Mouse (Mus musculus): ENCODE data around the gene Nedd1. TPM values are rescaled to one million over a fixed set of nuclear protein-coding genes. Genes with fewer than 3 reads are reported as not detected.
A peak's percentile ranks its signal among the peaks of the same experiment; 100 is the strongest.

Gene Nedd1
- polyA plus RNA-seq (2012; rRNA removed) = 19.9 and 20.2 TPM in 2 replicates
- 38.3 and 41.0 TPM in 2 replicates for polyA plus RNA-seq (2014; fragmentation: Nextera tagmentation; extraction: Ambion mirVana)

GRCm38 (mm10) chr10:92721771-92722619 is at the start of gene Nedd1:
Gene Nedd1, minus strand, starts transcription at chr10:92722420.
- under 1% methylated on average over 54 of the region's 57 CpGs for WGBS
- peak within 1 kb of the TSS; percentile 85 for H3K27ac ChIP-seq (replicated peaks; ENCODE audit: low read depth, low read length)
- peaks cover 7% of the 10 kb centered on the region for H3K36me3 ChIP-seq (ENCODE audit: control insufficient read depth, insufficient read depth, low read length)
- ATAC-seq (ENCODE audit: low FRiP score, low read depth) = peak; percentile 97
- peak; percentile 68; the same call in 1 of the 2 replicates for TF ChIP-seq POLR2A (IDR thresholded peaks at IDR 0.05; ENCODE audit: borderline replicate concordance, extremely low read depth, insufficient read depth, insufficient read length)
- H3K9me3 ChIP-seq (ENCODE audit: control insufficient read depth, low read length) = no peaks in the 10 kb centered on the region
- peak within 1 kb of the TSS; percentile 75 for H3K4me2 ChIP-seq (replicated peaks; ENCODE audit: low read depth, low read length, severe bottlenecking)
- DNase-seq (ENCODE audit: low spot score) = peak; percentile 92
- peaks cover 4% of the 10 kb centered on the region; the same call in 1 of the 2 replicates for H3K4me1 ChIP-seq (ENCODE audit: control insufficient read depth, insufficient read depth, low read length)
- H3K4me3 ChIP-seq (replicated peaks; ENCODE audit: low read length) = peak within 1 kb of the TSS; percentile 94
- H3K9ac ChIP-seq (ENCODE audit: low read depth, low read length, severe bottlenecking) = peak within 1 kb of the TSS; percentile 97
- H3K27me3 ChIP-seq (ENCODE audit: control insufficient read depth, insufficient read depth, low read length) = no peaks in the 10 kb centered on the region

DNA sequence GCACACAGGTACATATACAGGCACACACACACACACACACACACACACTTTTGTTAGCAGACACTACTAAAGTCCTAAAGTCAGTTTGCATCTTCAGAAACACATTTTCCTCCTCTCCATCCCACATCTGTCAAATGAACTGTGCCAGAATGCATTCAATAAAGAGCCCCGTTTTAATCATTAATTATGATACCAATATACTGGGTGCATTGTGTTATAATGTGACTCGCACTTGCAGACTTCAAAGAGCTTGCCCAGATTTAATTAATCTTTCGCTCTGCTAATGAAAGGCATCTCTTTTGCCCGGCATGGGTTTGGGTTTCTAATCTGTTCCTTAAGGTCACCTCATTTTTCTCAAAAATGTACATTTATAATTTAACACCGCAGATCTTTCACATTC is 32.1 kb upstream of the Nedd1 start:
- Histone ChIP-seq H3K36me3 (ENCODE audit: control insufficient read depth, insufficient read depth, low read length) (no peaks in the 10 kb centered on the region), H3K4me1 (ENCODE audit: control insufficient read depth, insufficient read depth, low read length) (no peaks in the 10 kb centered on the region), H3K9me3 (ENCODE audit: control insufficient read depth, low read length) (no peaks in the 10 kb centered on the region), H3K9ac (ENCODE audit: low read depth, low read length, severe bottlenecking) (no peak overlapping the region), H3K27me3 (ENCODE audit: control insufficient read depth, insufficient read depth, low read length) (no peaks in the 10 kb centered on the region), H3K4me2 (replicated peaks; ENCODE audit: low read depth, low read length, severe bottlenecking) (no peak overlapping the region), H3K27ac (replicated peaks; ENCODE audit: low read depth, low read length) (no peak overlapping the region), H3K4me3 (replicated peaks; ENCODE audit: low read length) (no peak overlapping the region)
- ATAC-seq (ENCODE audit: low FRiP score, low read depth) (no peak), DNase-seq (ENCODE audit: low spot score) (no peak)
- 77% methylated on average over 5 of the region's 5 CpGs for WGBS
- no peak for TF ChIP-seq POLR2A (IDR thresholded peaks at IDR 0.05; ENCODE audit: borderline replicate concordance, extremely low read depth, insufficient read depth, insufficient read length)

GRCm38 (mm10) chr10:92730339-92730738 is 8.1 kb upstream of the Nedd1 start:
- no peak for TF ChIP-seq POLR2A (IDR thresholded peaks at IDR 0.05; ENCODE audit: borderline replicate concordance, extremely low read depth, insufficient read depth, insufficient read length)
- H3K4me3 ChIP-seq (replicated peaks; ENCODE audit: low read length) = no peak overlapping the region
- no peaks in the 10 kb centered on the region for H3K36me3 ChIP-seq (ENCODE audit: control insufficient read depth, insufficient read depth, low read length)
- no peaks in the 10 kb centered on the region for H3K27me3 ChIP-seq (ENCODE audit: control insufficient read depth, insufficient read depth, low read length)
- H3K4me1 ChIP-seq (ENCODE audit: control insufficient read depth, insufficient read depth, low read length) = no peaks in the 10 kb centered on the region
- ATAC-seq (ENCODE audit: low FRiP score, low read depth) (no peak), DNase-seq (ENCODE audit: low spot score) (no peak)
- WGBS = 90% methylated on average over 3 of the region's 3 CpGs
- no peak overlapping the region for H3K27ac ChIP-seq (replicated peaks; ENCODE audit: low read depth, low read length)
- H3K9ac ChIP-seq (ENCODE audit: low read depth, low read length, severe bottlenecking) = no peak overlapping the region
- H3K4me2 ChIP-seq (replicated peaks; ENCODE audit: low read depth, low read length, severe bottlenecking) = no peak overlapping the region
- no peaks in the 10 kb centered on the region for H3K9me3 ChIP-seq (ENCODE audit: control insufficient read depth, low read length)

GRCm38 (mm10) chr10:92728723-92729122 is 6.5 kb upstream of the Nedd1 start:
- Histone ChIP-seq H3K27me3 (ENCODE audit: control insufficient read depth, insufficient read depth, low read length) (no peaks in the 10 kb centered on the region), H3K4me1 (ENCODE audit: control insufficient read depth, insufficient read depth, low read length) (no peaks in the 10 kb centered on the region), H3K4me3 (replicated peaks; ENCODE audit: low read length) (no peak overlapping the region), H3K27ac (replicated peaks; ENCODE audit: low read depth, low read length) (no peak overlapping the region), H3K36me3 (ENCODE audit: control insufficient read depth, insufficient read depth, low read length) (no peaks in the 10 kb centered on the region), H3K9me3 (ENCODE audit: control insufficient read depth, low read length) (no peaks in the 10 kb centered on the region), H3K9ac (ENCODE audit: low read depth, low read length, severe bottlenecking) (no peak overlapping the region), H3K4me2 (replicated peaks; ENCODE audit: low read depth, low read length, severe bottlenecking) (no peak overlapping the region)
- 71% methylated on average over 3 of the region's 3 CpGs for WGBS
- no peak for TF ChIP-seq POLR2A (IDR thresholded peaks at IDR 0.05; ENCODE audit: borderline replicate concordance, extremely low read depth, insufficient read depth, insufficient read length)
- no peak for DNase-seq (ENCODE audit: low spot score)
- ATAC-seq (ENCODE audit: low FRiP score, low read depth) = no peak

- Histone ChIP-seq H3K9ac (ENCODE audit: low read depth, low read length, severe bottlenecking) (peak overlapping the region; percentile 97), H3K4me2 (replicated peaks; ENCODE audit: low read depth, low read length, severe bottlenecking) (peak overlapping the region; percentile 75), H3K36me3 (ENCODE audit: control insufficient read depth, insufficient read depth, low read length) (peaks cover 7% of the 10 kb centered on the region), H3K4me1 (ENCODE audit: control insufficient read depth, insufficient read depth, low read length) (peaks cover 4% of the 10 kb centered on the region; the same call in 1 of the 2 replicates), H3K27ac (replicated peaks; ENCODE audit: low read depth, low read length) (peak overlapping the region; percentile 85), H3K9me3 (ENCODE audit: control insufficient read depth, low read length) (no peaks in the 10 kb centered on the region), H3K27me3 (ENCODE audit: control insufficient read depth, insufficient read depth, low read length) (no peaks in the 10 kb centered on the region), H3K4me3 (replicated peaks; ENCODE audit: low read length) (peak overlapping the region; percentile 94)
- 40% methylated on average over 5 of the region's 5 CpGs for WGBS
- no peak for TF ChIP-seq POLR2A (IDR thresholded peaks at IDR 0.05; ENCODE audit: borderline replicate concordance, extremely low read depth, insufficient read depth, insufficient read length)
- no peak for DNase-seq (ENCODE audit: low spot score)
- ATAC-seq (ENCODE audit: low FRiP score, low read depth) = no peak
Measured at GRCm38 (mm10) chr10:92722620-92722988, 384 bp upstream of the Nedd1 start.
